In genomic region chr19:21747356-21747755, GRCm38 (mm10) we compare ENCODE assay signal across 8 mouse cellular contexts. TPM values are rescaled to one million over a fixed set of nuclear protein-coding genes. Genes with fewer than 3 reads are reported as not detected.
A peak's percentile ranks its signal among the peaks of the same experiment; 100 is the strongest.
DNase-seq lines count a peak whose midpoint lies in the region; ATAC-seq lines count a peak whose summit lies in the region.

No protein-coding gene starts in this region.

- H3K27me3 ChIP-seq in heart, embryonic 12.5 days (replicated peaks) = no peaks in the 10 kb centered on the region

- no peaks in the 10 kb centered on the region for H3K9me3 ChIP-seq in heart, embryonic 12.5 days (replicated peaks)

- H3K27ac ChIP-seq in heart, embryonic 12.5 days (ENCODE audit: poor library complexity, severe bottlenecking) = no peak overlapping the region

- no peaks in the 10 kb centered on the region for H3K36me3 ChIP-seq in heart, embryonic 12.5 days

- ATAC-seq in heart, embryonic 12.5 days (ENCODE audit: insufficient number of reproducible peaks, low FRiP score) = no peak
- peak; percentile 90 for ATAC-seq in granulocyte monocyte progenitor cell, adult 5-6 weeks (replicated peaks; ENCODE audit: poor library complexity, severe bottlenecking)

- no peaks in the 10 kb centered on the region for H3K4me1 ChIP-seq in heart, embryonic 12.5 days (replicated peaks)

- 19% methylated on average over 4 of the region's 4 CpGs for WGBS in heart, embryonic 12.5 days

- no peak overlapping the region for H3K4me3 ChIP-seq in heart, embryonic 12.5 days

- no peak overlapping the region for H3K9ac ChIP-seq in heart, embryonic 12.5 days

- H3K4me2 ChIP-seq in heart, embryonic 12.5 days = no peak overlapping the region

- peak; percentile 54 to 79 for DNase-seq in heart, adult 18-20 months
- peak; percentile 62 to 74 for DNase-seq in adrenal gland, adult 18-20 months (ENCODE audit: low spot score in 2 of 2)
- peak; percentile 81 for DNase-seq in embryo, embryonic 10.5 days (ENCODE audit: low spot score)
- peak; percentile 41 to 63 for DNase-seq in layer of hippocampus, adult 8-10 months (ENCODE audit: low spot score in 2 of 2)
- DNase-seq in lung, postnatal 36 days = peak; percentile 78
- peak; percentile 48 to 67 for DNase-seq in spleen, adult 18-20 months

RNA-seq across cellular contexts. Expression of gene Cemip2, which starts 30.8 kb away (rescaled TPM):
- total RNA-seq in heart, adult 18-20 months (2021) = 10 to 100 TPM; 11.0 to 11.3 TPM
- polyA plus RNA-seq in heart, embryonic 12.5 days (2016; fragmentation: Nextera tagmentation; extraction: Ambion mirVana) = 116 and 122 TPM in 2 replicates
- total RNA-seq in adrenal gland, adult 18-20 months (2021) = 10 to 100 TPM; 12.7 to 15.6 TPM
- total RNA-seq in granulocyte monocyte progenitor cell, adult 5-6 weeks (2014; fragmentation: Nextera tagmentation) = 10.1 and 13.9 TPM in 2 replicates
- total RNA-seq in granulocyte monocyte progenitor cell, adult 5-6 weeks (2017) = 24.0 and 24.5 TPM in 2 replicates
- total RNA-seq in layer of hippocampus, adult 8-10 months (2022) = 10 to 100 TPM; 11.7 to 12.3 (median 12.0) TPM
